Mouse (Mus musculus): ENCODE data around the gene Zfp384. TPM values are rescaled to one million over a fixed set of nuclear protein-coding genes. Genes with fewer than 3 reads are reported as not detected.
"Not testable (repeated sequence)": the region's sequence is repeated elsewhere in the genome, so short reads cannot be mapped to it uniquely, and the experiment has no call there.

Zfp384 gene
- polyA plus RNA-seq, 1 experiment from 2014 or later: 9.9 TPM

DNA sequence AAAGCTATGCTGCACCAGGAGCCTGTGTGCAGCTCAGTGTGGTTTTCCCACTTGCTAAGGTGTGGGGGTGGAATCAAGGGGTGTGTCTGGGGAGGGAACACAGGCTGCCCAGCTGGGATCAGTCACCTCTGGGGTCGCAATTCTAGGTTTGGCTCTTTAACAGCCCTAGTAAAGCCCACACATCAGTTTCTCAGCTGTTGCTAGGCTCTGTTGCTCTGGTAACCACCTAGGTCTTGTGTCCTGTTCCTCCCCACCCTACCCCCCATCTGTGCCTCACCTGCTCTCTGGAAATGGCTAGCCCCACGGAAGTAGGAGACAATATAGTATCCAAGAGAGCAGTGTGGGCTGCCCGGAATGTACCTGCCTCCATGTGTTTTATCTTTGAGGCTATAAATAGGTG lies 5.2 kb upstream of the Zfp384 start:
- Histone ChIP-seq H3K4me1 (ENCODE audit: control insufficient read depth, insufficient read depth, low read length) (no peaks in the 10 kb centered on the region), H3K27ac (ENCODE audit: low read depth, low read length) (no peak overlapping the region), H3K27me3 (ENCODE audit: control insufficient read depth, insufficient read depth, low read length) (peaks cover 39% of the 10 kb centered on the region), H3K4me3 (ENCODE audit: low read depth, low read length) (no peak overlapping the region), H3K9me3 (replicated peaks; ENCODE audit: control insufficient read depth, low read length) (no peaks in the 10 kb centered on the region), H3K4me2 (no peak overlapping the region), H3K36me3 (ENCODE audit: control insufficient read depth, insufficient read depth, low read length) (no peaks in the 10 kb centered on the region), H3K9ac (ENCODE audit: low read depth, low read length) (no peak overlapping the region)
- WGBS (ENCODE audit: insufficient replicate concordance): 34% methylated on average over 3 of the region's 3 CpGs
- no peak for ATAC-seq (replicated peaks; ENCODE audit: insufficient number of reproducible peaks, low FRiP score, low TSS enrichment)

DNA sequence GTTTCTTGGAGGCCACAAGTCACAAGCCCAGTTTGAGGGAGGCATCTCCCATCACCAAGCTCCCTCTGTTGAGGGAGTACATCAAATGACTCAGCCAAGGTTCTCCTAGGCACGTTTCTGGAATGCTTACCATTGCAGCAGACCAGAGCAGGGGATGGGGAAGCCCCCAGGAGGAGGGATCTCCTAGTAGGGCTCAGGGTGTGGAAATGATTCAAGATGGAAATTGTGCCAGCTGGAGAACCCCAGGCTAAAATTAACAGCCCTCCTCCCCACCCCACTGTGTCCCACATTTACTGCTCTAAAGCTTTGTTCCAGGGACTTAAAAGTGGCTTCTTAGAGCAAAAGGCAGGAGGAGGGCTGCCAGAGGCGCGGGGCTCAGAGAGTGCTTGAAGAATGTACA lies 3.9 kb upstream of the Zfp384 start:
- H3K9me3 ChIP-seq (replicated peaks; ENCODE audit: control insufficient read depth, low read length): no peaks in the 10 kb centered on the region
- no peak overlapping the region for H3K9ac ChIP-seq (ENCODE audit: low read depth, low read length)
- no peak overlapping the region for H3K4me3 ChIP-seq (ENCODE audit: low read depth, low read length)
- no peaks in the 10 kb centered on the region for H3K36me3 ChIP-seq (ENCODE audit: control insufficient read depth, insufficient read depth, low read length)
- H3K27ac ChIP-seq (ENCODE audit: low read depth, low read length): no peak overlapping the region
- no peak overlapping the region for H3K4me2 ChIP-seq
- H3K4me1 ChIP-seq (ENCODE audit: control insufficient read depth, insufficient read depth, low read length): peaks cover 3% of the 10 kb centered on the region
- ATAC-seq (replicated peaks; ENCODE audit: insufficient number of reproducible peaks, low FRiP score, low TSS enrichment): no peak
- WGBS (ENCODE audit: insufficient replicate concordance): 34% methylated on average over 3 of the region's 3 CpGs
- peaks cover 25% of the 10 kb centered on the region for H3K27me3 ChIP-seq (ENCODE audit: control insufficient read depth, insufficient read depth, low read length)

DNA sequence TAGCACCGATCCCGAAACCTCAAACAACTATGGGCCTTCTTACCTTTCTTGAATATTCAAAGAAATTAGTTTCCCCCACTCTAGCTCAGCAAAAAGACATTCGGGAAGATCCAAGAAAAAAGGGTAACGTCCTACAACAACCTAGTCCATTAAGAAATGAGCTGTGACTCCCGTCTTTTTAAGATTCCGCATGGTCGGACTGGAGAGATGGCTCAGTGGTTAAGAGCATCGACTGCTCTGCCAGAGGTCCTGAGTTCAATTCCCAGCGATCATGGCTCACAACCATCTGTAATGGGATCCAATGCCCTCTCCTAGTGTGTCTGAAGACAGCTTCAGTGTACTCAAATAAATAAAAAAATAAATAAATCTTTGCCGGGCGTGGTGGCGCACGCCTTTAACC lies 885 bp upstream of the Zfp384 start:
- peak overlapping the region; percentile 82 for H3K4me3 ChIP-seq (ENCODE audit: low read depth, low read length)
- peaks cover 14% of the 10 kb centered on the region for H3K4me1 ChIP-seq (ENCODE audit: control insufficient read depth, insufficient read depth, low read length)
- no peaks in the 10 kb centered on the region for H3K9me3 ChIP-seq (replicated peaks; ENCODE audit: control insufficient read depth, low read length)
- peak overlapping the region; percentile 82 for H3K4me2 ChIP-seq
- peak overlapping the region; percentile 77 for H3K9ac ChIP-seq (ENCODE audit: low read depth, low read length)
- H3K27me3 ChIP-seq (ENCODE audit: control insufficient read depth, insufficient read depth, low read length): no peaks in the 10 kb centered on the region; the same call in 1 of the 2 replicates
- WGBS (ENCODE audit: insufficient replicate concordance): 36% methylated on average over 13 of the region's 13 CpGs
- ATAC-seq (replicated peaks; ENCODE audit: insufficient number of reproducible peaks, low FRiP score, low TSS enrichment): no peak
- peaks cover 7% of the 10 kb centered on the region; the same call in 1 of the 2 replicates for H3K36me3 ChIP-seq (ENCODE audit: control insufficient read depth, insufficient read depth, low read length)
- H3K27ac ChIP-seq (ENCODE audit: low read depth, low read length): peak overlapping the region; percentile 99; the same call in 1 of the 2 replicates

DNA sequence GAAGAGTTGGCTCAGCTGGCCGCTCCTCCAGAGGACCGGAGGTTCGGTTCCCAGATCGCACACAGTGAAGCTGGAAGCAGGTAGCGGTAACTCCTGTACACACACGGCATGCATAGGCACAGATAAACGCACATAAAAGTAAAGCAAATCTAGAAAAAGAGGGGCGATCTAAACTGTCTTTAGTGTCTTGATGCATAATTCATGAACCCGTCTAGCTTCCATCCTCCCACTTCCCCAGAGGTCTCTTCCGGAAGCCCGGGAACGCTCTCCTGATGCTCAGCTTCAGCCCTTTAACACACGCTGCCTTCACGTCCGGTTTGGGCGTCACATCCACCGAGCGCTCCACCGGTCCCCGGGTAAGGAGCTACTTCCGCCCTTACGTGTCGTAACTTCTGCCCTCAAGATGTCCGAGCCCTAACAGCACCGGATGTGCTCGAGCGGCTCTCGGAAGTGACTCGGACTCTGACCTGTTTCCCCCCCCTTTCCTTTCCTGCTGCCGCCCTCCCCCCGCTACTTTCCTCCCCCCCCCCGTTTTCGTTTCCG lies 288 bp upstream of the Zfp384 start:
- peak overlapping the region; percentile 90 for H3K4me2 ChIP-seq
- peaks cover 8% of the 10 kb centered on the region; the same call in 1 of the 2 replicates for H3K36me3 ChIP-seq (ENCODE audit: control insufficient read depth, insufficient read depth, low read length)
- H3K9ac ChIP-seq (ENCODE audit: low read depth, low read length): peak overlapping the region; percentile 90
- peaks cover 14% of the 10 kb centered on the region for H3K4me1 ChIP-seq (ENCODE audit: control insufficient read depth, insufficient read depth, low read length)
- peak overlapping the region; percentile 82 for H3K4me3 ChIP-seq (ENCODE audit: low read depth, low read length)
- H3K27ac ChIP-seq (ENCODE audit: low read depth, low read length): peak overlapping the region; percentile 99
- no peaks in the 10 kb centered on the region for H3K27me3 ChIP-seq (ENCODE audit: control insufficient read depth, insufficient read depth, low read length)
- WGBS (ENCODE audit: insufficient replicate concordance): under 1% methylated on average over 33 of the region's 34 CpGs
- no peaks in the 10 kb centered on the region for H3K9me3 ChIP-seq (replicated peaks; ENCODE audit: control insufficient read depth, low read length)
- ATAC-seq (replicated peaks; ENCODE audit: insufficient number of reproducible peaks, low FRiP score, low TSS enrichment): peak; percentile 94

DNA sequence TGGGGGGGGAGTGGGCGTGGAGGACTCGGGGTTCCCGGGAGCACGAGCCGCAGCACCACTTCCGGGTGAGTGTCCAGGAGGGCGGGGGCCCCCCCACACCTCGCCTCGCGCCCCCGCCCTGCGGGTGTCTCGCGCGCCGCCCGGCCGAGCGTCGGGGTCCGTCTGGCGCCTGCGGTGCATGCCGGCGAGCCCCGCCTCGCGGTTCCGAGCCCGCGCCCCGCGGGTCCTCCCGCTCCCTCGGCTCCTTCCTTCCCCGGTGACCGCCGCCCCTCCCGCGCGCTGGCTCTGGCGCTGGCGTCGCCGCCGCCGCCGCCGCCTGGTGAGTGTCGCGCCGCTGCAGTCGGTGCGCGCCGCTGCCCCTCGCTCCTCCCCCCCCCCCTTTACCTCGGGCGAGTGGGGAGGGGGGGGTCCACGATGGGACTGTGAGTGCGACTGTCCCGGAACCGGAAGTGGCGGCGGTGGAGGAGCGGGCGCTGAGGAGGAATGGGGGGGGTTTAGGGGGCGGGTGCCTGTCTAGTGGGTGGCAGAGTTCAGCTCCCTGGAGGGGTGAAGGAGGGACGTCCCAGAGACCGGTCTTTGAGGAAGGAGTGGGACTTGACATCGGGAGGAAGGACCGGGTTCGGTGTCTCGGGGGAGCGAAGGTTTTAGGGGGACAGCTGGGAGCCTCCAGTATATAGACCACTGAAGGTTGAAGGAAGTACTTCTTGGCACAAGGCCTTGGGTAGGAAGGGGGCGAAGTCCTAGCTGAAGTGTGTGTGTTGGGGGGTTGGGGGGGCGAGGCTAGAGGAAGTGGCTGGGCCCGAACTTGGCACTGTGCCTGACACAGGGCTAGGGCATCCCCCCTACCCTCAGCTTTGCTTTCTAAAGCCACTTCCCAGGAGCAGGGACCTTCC lies 482 bp downstream of the Zfp384 start:
- peaks cover 9% of the 10 kb centered on the region; the same call in 1 of the 2 replicates for H3K36me3 ChIP-seq (ENCODE audit: control insufficient read depth, insufficient read depth, low read length)
- ATAC-seq (replicated peaks; ENCODE audit: insufficient number of reproducible peaks, low FRiP score, low TSS enrichment): peak; percentile 84
- H3K27me3 ChIP-seq (ENCODE audit: control insufficient read depth, insufficient read depth, low read length): no peaks in the 10 kb centered on the region
- no peaks in the 10 kb centered on the region for H3K9me3 ChIP-seq (replicated peaks; ENCODE audit: control insufficient read depth, low read length)
- peaks cover 14% of the 10 kb centered on the region for H3K4me1 ChIP-seq (ENCODE audit: control insufficient read depth, insufficient read depth, low read length)
- WGBS (ENCODE audit: insufficient replicate concordance): 1% methylated on average over 50 of the region's 78 CpGs
- H3K4me3 ChIP-seq (ENCODE audit: low read depth, low read length): peak overlapping the region; percentile 82
- H3K4me2 ChIP-seq: peak overlapping the region; percentile 90
- H3K27ac ChIP-seq (ENCODE audit: low read depth, low read length): peak overlapping the region; percentile 99
- peak overlapping the region; percentile 90 for H3K9ac ChIP-seq (ENCODE audit: low read depth, low read length)

DNA sequence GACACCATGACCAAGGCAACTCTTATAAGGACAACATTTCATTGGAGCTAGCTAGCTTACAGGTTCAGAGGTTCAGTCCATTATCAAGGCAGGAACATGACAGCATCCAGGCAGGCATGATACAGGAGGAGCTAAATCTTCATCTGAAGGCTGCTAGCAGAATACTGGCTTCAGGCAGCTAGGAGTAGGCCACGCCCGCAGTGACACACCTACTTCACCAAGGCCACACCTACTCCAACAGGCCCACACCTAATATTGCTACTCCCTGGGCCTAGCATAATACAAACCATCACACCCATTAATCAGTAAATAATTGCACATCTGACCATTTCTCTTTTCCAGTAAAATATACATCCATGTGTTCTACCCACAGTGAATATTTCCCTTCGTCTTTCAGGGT lies 8.7 kb downstream of the Zfp384 start:
- peaks cover 21% of the 10 kb centered on the region for H3K36me3 ChIP-seq (ENCODE audit: control insufficient read depth, insufficient read depth, low read length)
- no peak overlapping the region for H3K4me3 ChIP-seq (ENCODE audit: low read depth, low read length)
- no peak overlapping the region for H3K9ac ChIP-seq (ENCODE audit: low read depth, low read length)
- 0 out of 2 replicates have a peak, but pooled peaks have one; percentile 46 for ATAC-seq (replicated peaks; ENCODE audit: insufficient number of reproducible peaks, low FRiP score, low TSS enrichment)
- H3K4me2 ChIP-seq: no peak overlapping the region
- H3K27me3 ChIP-seq (ENCODE audit: control insufficient read depth, insufficient read depth, low read length): no peaks in the 10 kb centered on the region
- no peaks in the 10 kb centered on the region for H3K9me3 ChIP-seq (replicated peaks; ENCODE audit: control insufficient read depth, low read length)
- WGBS (ENCODE audit: insufficient replicate concordance): 90% methylated on average over 3 of the region's 3 CpGs
- H3K4me1 ChIP-seq (ENCODE audit: control insufficient read depth, insufficient read depth, low read length): no peaks in the 10 kb centered on the region
- no peak overlapping the region for H3K27ac ChIP-seq (ENCODE audit: low read depth, low read length)

DNA sequence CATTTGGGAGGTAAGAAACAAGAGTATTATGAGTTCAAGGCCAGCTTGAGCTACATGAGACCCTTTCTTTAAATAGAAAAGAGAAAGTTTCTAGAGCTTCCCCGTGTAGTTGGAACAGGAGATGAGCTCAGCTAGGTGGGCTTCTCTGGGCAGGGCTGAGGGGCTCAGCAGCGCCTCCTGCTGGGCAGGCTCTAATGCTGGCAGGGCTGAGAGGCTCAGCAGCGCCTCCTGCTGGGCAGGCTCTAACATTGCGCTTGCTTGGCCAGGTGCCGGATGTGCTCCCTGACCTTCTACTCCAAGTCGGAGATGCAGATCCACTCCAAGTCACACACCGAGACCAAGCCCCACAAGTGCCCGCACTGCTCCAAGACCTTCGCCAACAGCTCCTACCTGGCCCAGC lies 21.6 kb downstream of the Zfp384 start:
- peaks cover 31% of the 10 kb centered on the region for H3K36me3 ChIP-seq (ENCODE audit: control insufficient read depth, insufficient read depth, low read length)
- not testable (repeated sequence) for H3K9ac ChIP-seq (ENCODE audit: low read depth, low read length); H3K27ac ChIP-seq (ENCODE audit: low read depth, low read length); H3K27me3 ChIP-seq (ENCODE audit: control insufficient read depth, insufficient read depth, low read length); H3K9me3 ChIP-seq (replicated peaks; ENCODE audit: control insufficient read depth, low read length); ATAC-seq (replicated peaks; ENCODE audit: insufficient number of reproducible peaks, low FRiP score, low TSS enrichment); H3K4me1 ChIP-seq (ENCODE audit: control insufficient read depth, insufficient read depth, low read length); H3K4me2 ChIP-seq; H3K4me3 ChIP-seq (ENCODE audit: low read depth, low read length)
- 37% methylated on average over 7 of the region's 9 CpGs for WGBS (ENCODE audit: insufficient replicate concordance)

DNA sequence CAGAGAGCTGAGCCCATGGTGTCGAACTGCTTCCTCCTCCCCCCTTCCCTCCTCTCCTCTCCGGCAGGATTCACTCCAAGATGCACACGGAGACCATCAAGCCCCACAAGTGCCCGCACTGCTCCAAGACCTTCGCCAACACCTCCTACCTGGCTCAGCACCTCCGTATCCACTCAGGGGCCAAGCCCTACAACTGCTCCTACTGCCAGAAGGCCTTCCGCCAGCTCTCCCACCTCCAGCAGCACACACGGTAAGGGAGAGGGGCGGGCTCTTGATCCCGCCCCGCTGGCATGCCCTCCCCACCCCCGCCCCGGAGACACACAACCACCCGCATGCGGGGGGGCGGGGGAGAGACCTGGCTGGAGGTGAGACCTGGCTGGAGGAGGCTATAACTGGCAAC lies 22.7 kb downstream of the Zfp384 start:
- Histone ChIP-seq H3K4me3 (ENCODE audit: low read depth, low read length) (no peak overlapping the region), H3K9me3 (replicated peaks; ENCODE audit: control insufficient read depth, low read length) (no peaks in the 10 kb centered on the region), H3K4me2 (no peak overlapping the region), H3K4me1 (ENCODE audit: control insufficient read depth, insufficient read depth, low read length) (no peaks in the 10 kb centered on the region), H3K36me3 (ENCODE audit: control insufficient read depth, insufficient read depth, low read length) (peaks cover 34% of the 10 kb centered on the region), H3K27me3 (ENCODE audit: control insufficient read depth, insufficient read depth, low read length) (no peaks in the 10 kb centered on the region), H3K9ac (ENCODE audit: low read depth, low read length) (no peak overlapping the region), H3K27ac (ENCODE audit: low read depth, low read length) (no peak overlapping the region)
- no peak; the same call in 1 of the 2 replicates for ATAC-seq (replicated peaks; ENCODE audit: insufficient number of reproducible peaks, low FRiP score, low TSS enrichment)
- WGBS (ENCODE audit: insufficient replicate concordance): 89% methylated on average over 16 of the region's 16 CpGs
